Mouse (Mus musculus) layer of hippocampus, adult 8-10 months (tissue): ENCODE data around the gene Vwa3b. TPM values are rescaled to one million over a fixed set of nuclear protein-coding genes. Genes with fewer than 3 reads are reported as not detected.
A peak's percentile ranks its signal among the peaks of the same experiment; 100 is the strongest.

Experiments
- DNase-seq, 2 experiments: peaks; one replicate each; pipeline ENCODE4 v3.0.0; 2022; ENCODE audit warnings: low spot score in 2 of 2
- total RNA-seq, 4 experiments: library from RNA; stranded (reverse); gene quantifications; 2 replicates each; pipeline ENCODE4 v1.2.4; 2022

The Vwa3b gene
- total RNA-seq, 4 experiments from 2014 or later, result 14.7 to 18.5 (median 17.7) TPM

- DNase-seq, result no peak
Observed at GRCm38 (mm10) chr1:37009880-37010279, 16.5 kb upstream of the Vwa3b start.

DNA sequence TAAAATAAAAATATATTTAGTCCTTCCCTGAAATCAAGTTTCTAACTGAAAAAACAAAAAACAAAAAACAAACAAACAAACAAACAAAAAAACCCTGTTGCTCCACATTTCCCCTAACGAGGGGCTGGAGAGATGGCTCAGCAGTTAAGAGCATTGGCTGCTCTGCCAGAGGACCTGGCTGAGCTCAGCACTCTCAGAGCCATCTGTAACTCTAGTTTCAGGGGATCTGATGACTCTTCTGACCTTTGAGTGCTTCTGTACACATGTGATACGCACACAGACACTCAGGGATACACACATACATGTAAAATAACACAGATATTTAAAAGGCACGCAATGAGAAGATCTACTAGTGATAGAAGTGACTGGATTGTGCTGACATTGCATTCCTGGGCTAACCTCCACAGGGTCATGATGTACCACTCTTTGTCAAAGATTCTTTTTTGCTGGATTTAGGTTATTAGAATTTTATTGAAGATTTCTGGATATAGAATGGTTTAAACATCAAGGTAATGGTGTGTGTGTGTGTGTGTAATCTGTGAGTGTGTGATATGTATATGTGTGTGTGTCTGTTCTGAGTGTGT, 14.7 kb upstream of the Vwa3b start:
- no peak for DNase-seq

GRCm38 (mm10) chr1:37013006-37013405, 13.4 kb upstream of the Vwa3b start:
- DNase-seq, result no peak

DNA sequence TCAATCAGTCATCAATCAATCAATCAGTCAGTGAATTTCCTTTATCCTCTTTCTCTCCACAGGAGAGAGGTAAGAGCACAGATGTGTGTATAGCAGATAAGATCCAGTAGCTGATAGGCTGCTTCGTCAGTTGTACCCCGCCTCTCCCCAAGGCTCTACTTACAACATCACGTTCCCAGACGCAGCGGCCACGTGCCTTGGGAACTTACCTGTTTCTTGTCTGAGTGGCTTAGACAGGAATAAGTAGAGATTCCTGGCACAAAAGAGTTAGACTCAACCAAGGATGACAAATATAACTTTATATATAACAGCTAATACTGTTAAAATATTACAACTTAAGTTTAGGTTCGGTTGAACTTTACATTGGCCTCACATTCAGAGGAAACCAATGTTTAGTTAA, 12.7 kb upstream of the Vwa3b start:
- no peak for DNase-seq

- DNase-seq, result no peak
Observed at GRCm38 (mm10) chr1:37019017-37019416, 7.4 kb upstream of the Vwa3b start.

DNA sequence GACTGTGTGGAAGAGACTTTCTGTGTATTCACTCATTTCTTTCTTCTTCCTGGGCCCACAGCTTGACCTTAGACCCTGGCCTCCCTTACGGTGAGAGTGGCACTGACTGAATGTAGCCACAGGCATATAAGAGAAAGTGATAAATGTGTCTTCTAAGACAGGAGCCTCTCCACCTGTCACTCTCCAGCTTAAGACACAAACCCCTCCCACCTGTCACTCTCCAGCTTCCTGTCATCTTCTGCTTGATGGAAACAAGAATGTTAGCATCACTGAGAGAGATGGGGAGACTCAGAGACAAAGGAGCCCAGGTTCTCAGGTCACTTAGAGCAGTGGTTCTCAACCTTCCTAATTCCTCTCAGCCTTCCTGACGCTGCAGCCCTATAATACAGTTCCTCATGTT, 3.7 kb upstream of the Vwa3b start:
- DNase-seq, result no peak

GRCm38 (mm10) chr1:37024736-37025135, 1.7 kb upstream of the Vwa3b start:
- DNase-seq, result no peak

GRCm38 (mm10) chr1:37025376-37025775, 1.0 kb upstream of the Vwa3b start:
- no peak for DNase-seq

- no peak for DNase-seq
Observed at GRCm38 (mm10) chr1:37026866-37027265, 470 bp downstream of the Vwa3b start.

GRCm38 (mm10) chr1:37028439-37029153, 2.2 kb downstream of the Vwa3b start:
- DNase-seq, result peak in 1 of 2 experiments; percentile 9

DNA sequence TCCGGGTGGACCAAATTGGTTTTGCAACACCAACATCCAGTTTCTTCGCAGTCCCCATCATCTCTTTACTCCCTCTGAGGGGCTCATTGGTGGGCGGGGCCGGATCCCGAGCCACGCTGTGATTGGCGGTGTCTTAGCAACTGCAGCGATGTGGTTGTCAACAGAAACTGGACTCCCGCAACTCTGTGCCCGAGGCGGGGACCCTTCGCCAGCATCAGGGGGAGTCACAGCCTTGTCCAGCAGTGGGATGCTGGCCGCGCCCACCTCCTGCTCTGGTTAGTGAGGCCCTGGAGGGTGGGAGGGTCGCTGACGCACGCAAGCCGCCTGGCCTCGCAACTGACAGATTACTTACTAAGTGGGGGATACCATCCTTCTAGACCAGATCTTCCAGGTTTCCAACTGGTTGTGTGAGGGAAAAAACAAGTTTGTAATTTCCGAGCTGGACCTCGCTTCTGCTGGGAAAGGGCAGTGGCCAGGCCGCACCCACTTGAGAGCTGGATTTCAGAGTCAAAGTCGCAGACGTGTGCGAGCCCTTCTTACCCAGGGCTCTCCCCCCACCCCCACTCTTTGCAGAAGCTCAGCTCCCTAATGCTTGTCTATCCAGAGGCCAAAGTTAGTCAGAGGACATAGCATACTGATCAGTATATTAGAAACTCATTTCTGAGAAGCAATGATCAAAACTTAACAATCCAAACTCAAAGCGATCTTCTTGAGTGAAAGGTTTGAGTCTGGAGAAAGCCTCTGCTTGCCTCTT, 2.9 kb downstream of the Vwa3b start:
- peak; percentile 52 to 62 for DNase-seq

- DNase-seq, result no peak
Observed at GRCm38 (mm10) chr1:37029942-37030341, 3.5 kb downstream of the Vwa3b start.

GRCm38 (mm10) chr1:37030693-37031092, 4.3 kb downstream of the Vwa3b start:
- DNase-seq, result no peak

DNA sequence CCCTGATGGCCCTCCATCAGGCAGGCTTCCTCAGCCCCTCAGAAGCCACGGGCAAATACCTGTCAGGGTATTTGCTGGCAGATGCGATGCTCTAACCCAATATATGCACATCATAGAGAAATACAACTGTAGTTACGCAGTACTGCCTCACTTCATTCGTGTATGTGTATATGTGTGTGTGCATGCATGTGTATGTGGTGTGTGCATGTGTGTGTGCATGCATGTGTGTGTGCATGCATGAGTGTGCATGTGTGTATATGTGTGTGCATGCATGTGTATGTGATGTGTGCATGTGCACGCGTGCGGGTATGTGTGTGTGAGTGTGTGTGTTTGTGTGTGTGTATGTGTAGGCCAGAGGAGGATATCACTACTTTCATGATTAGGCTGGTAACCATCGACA, 9.5 kb downstream of the Vwa3b start:
- DNase-seq, result no peak

- no peak for DNase-seq
Observed at GRCm38 (mm10) chr1:37041126-37041525, 14.7 kb downstream of the Vwa3b start.

GRCm38 (mm10) chr1:37041856-37042255, 15.5 kb downstream of the Vwa3b start:
- no peak for DNase-seq

DNA sequence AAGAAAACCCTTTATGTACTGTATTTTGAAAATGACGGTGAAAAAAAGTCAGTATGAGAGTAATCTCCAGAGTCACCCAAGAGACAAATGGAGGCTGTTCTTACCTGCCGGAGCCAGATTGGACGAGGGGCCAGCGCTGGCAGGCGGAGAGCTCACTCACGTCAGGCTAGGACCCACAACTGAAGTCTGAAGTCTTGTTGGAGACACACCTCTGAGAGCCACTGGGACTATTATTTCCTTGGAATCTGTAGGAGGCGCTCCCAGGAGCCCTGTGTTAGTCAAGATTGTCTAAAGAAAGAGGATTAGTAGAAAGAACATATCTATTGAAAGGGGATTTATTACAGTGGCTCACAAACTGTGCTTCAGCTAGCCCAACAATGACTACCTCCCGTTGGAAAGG, 16.4 kb downstream of the Vwa3b start:
- DNase-seq, result no peak

DNA sequence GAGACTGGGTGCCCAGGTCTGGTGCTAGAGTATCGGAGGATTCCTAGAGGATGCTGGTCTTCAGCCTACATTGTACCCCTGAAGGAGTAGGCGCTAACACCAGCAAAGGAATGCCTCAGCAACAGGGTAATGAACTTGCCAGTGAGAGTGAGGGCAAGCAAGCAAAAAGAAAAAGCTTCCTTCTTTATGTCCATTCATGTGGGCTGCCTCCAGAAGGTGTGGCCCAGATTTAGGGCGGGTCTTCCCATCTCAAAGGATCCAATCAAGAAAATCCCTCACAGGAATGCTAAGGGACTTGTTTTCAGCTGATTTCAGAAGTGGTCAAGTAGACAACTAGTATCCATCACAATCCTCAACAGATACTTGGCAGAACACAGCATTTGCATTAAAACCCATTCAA, 16.8 kb downstream of the Vwa3b start:
- DNase-seq, result no peak

DNA sequence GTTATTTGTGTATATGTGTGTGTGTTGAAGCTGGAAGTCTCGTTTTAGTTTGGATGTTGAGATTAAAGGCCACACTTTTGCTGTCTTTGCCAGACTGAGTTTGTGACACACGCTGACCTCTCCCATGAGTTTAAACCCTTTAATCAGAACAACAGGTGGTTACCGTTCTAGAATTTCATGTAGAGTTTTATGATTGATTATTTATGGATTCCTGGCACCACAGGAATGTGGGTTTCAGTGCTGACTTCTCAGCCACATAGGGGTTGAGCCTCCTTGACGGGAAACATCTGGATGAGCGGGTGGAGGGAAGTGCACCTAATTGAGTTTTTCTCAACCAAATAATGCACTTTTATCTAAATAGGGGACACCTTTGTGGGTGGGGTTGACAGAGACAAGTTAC, 19.1 kb downstream of the Vwa3b start:
- DNase-seq, result no peak

DNA sequence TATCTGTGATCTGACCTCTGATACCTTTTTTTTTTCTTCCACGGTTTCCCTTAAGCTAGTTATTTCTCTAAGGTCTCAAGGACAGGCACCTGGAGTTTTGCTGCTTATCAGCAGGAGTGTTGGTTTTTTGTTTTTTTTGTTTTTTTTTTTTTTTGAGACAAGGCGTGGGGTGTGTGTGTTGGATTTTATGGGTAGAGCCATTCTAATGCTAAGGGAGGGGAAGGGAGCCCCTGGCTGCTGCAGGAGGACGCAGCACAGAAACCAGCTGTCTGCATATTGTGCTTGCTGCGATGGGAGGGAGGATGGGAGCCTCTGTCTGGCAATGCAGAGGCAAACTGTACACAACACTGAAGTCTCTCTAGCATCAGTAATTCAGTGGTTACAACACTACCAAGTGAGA, 22.8 kb downstream of the Vwa3b start:
- no peak for DNase-seq

- DNase-seq, result no peak
Observed at GRCm38 (mm10) chr1:37053691-37054090, 27.3 kb downstream of the Vwa3b start.

DNA sequence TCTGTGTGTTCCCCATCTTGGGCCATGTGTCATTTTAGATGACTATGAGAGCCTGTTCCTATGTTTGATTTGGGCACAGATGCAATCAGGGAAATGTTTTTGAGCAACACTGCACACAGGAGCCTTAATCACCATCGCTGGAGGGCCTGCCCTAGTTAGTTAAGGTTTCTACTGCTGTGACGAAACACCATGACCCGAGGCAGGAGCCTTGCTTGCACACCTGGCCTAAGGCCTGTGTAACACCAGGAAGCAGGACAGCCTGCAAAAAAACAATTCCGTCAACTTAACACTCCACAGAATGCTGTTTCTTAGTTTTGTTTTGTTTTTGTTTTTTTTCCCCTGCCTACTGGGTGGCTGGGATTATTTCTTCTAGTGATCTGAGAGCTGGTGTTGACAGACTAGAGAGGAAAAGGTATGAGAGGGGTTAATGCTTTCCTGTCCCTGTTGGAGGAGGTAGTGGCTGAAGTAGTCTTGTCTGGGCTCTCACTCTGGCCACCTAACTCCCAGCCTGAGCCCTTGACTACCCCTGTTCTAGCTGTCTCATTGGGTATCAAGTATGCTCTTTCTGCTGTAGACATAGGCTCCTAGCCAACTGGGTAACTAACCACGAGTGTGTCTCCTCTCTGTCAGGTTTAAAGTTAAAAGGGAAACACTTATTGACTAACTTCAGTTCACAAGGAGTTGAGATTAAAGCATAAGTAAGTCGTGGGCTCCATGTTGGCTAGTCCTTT, 30.6 kb downstream of the Vwa3b start:
- no peak for DNase-seq
